Mouse (Mus musculus) stomach, postnatal 0 days (tissue): Measurements from ENCODE around the gene Sik3. TPM values are rescaled to one million over a fixed set of nuclear protein-coding genes. Genes with fewer than 3 reads are reported as not detected.
"Not testable (repeated sequence)": the region's sequence is repeated elsewhere in the genome, so short reads cannot be mapped to it uniquely, and the experiment has no call there.

Source experiments
- ATAC-seq: fragments of 200-750 bp; cut with Nextera tagmentation; 2 replicates; pipeline ENCODE4 v1.8.0; 2017; ENCODE audit not compliant: low FRiP score, low TSS enrichment
- DNase-seq: peaks from one replicate; pipeline ENCODE4 v3.0.0-alpha.2; 2016; ENCODE audit warnings: low spot score
- H3K27ac ChIP-seq: fragments of 300-500 bp; sonication (generic); replicated peaks from 2 replicates; pipeline ENCODE4 v1.5.1; 2014; ENCODE audit warnings: mild to moderate bottlenecking, control low read depth
- H3K27me3 ChIP-seq: fragments of 300-500 bp; sonication (generic); 2 replicates; pipeline ENCODE4 v1.6.1; 2014; ENCODE audit warnings: low read length; ENCODE audit not compliant: control insufficient read depth, insufficient read depth
- H3K36me3 ChIP-seq: fragments of 300-500 bp; sonication (generic); 2 replicates; pipeline ENCODE4 v1.6.1; 2014; ENCODE audit warnings: low read length, mixed read lengths; ENCODE audit not compliant: control insufficient read depth, insufficient read depth
- H3K4me1 ChIP-seq: fragments of 300-500 bp; sonication (generic); replicated peaks from 2 replicates; pipeline ENCODE4 v1.6.1; 2014; ENCODE audit warnings: antibody characterized with exemption; ENCODE audit not compliant: control insufficient read depth, insufficient read depth
- H3K4me2 ChIP-seq: fragments of 300-500 bp; sonication (generic); replicated peaks from 2 replicates; pipeline ENCODE4 v1.6.1; 2014; ENCODE audit warnings: low read depth, mild to moderate bottlenecking, control low read depth, moderate library complexity
- H3K4me3 ChIP-seq: fragments of 300-500 bp; sonication (generic); 2 replicates; pipeline ENCODE4 v1.5.1; 2014; ENCODE audit warnings: low read depth, low read length, control low read depth
- H3K9ac ChIP-seq: fragments of 300-500 bp; sonication (generic); 2 replicates; pipeline ENCODE4 v1.6.1; 2014; ENCODE audit warnings: mild to moderate bottlenecking, low read length, control low read depth, mixed read lengths
- H3K9me3 ChIP-seq: fragments of 300-500 bp; sonication (generic); 2 replicates; pipeline ENCODE4 v1.6.1; 2016; ENCODE audit warnings: low read length; ENCODE audit not compliant: control insufficient read depth
- CTCF ChIP-seq: IDR thresholded peaks from 2 replicates; pipeline ENCODE4 v1.5.1; 2016; ENCODE audit warnings: antibody characterized with exemption, low read depth, mild to moderate bottlenecking, moderate library complexity
- EP300 ChIP-seq: optimal IDR thresholded peaks from 2 replicates; pipeline ENCODE3; 2016; ENCODE audit warnings: antibody characterized with exemption
- WGBS: fragments of 180-500 bp; shearing (Covaris S2); extraction: QIAGEN DNeasy Blood & Tissue Kit; methylation state at CpG from one replicate; pipeline ENCODE4 v1.1.7; 2014; 5-methylcytosine and 5-hydroxymethylcytosine counted together
- polyA plus RNA-seq: library from polyadenylated mRNA; unstranded; fragments of >200 nt; fragmentation: Nextera tagmentation; extraction: Ambion mirVana; gene quantifications from 2 replicates; pipeline ENCODE4 v1.2.1, GENCODE M21; 2015

Sik3 gene
- polyA plus RNA-seq, 1 experiment from 2014 or later, result 6.8 TPM

DNA sequence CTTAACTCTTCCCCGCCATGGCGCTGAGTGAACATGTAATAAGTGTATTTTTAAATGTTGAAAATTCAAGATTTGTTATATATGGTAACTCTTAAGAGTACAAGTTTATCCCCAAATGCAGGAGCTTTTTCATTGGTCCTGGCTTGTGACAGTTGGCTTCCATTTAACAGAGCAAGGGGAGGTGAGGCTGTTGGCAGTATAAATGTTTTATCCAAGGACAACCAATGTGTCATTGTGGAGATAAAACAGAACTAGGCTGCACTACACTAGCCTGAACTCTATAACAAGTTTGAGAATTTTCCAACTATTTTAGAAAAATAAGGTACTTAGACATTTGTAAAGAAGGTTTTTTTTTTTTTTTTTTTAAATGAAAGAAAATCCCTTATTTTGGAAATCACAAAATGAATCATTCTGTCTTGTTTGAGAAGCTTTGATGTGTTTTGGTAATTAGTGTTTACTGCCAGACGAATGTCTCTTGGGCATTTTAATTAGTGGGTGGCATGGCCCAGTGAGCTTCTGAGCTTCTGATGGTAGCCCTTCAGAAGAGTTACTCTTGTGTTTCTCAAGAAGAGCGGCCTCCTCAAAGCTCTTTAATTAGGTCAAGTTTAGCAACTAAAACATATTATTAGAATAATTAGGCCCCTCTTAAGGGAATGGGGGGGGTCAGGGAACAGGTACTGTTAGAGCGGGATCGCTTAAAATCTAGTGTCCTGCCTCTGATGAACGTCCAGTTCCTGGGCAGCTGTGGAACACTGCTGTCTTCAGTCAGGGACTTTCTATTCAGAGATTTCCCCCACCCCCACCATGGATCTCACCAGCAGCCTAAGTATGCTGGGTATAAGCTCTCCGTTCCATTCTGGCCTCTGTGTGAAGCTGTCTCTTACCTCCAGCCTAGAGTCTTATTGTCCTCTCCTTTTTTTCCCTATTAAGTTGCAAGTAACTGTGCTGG, 139.7 kb downstream of the Sik3 start:
- H3K4me3 ChIP-seq, result no peak overlapping the region
- H3K27me3 ChIP-seq, result no peaks in the 10 kb centered on the region
- no peaks in the 10 kb centered on the region for H3K9me3 ChIP-seq
- no peaks in the 10 kb centered on the region for H3K36me3 ChIP-seq
- H3K4me1 ChIP-seq, result peaks cover 3% of the 10 kb centered on the region; the same call in 1 of the 2 replicates
- ATAC-seq (no peak), DNase-seq (no peak)
- no peak overlapping the region for H3K4me2 ChIP-seq
- H3K9ac ChIP-seq, result no peak overlapping the region
- peak overlapping the region; percentile 65 for H3K27ac ChIP-seq
- no peak for TF ChIP-seq CTCF
- no peak for TF ChIP-seq EP300
- 69% methylated on average over 8 of the region's 8 CpGs for WGBS

DNA sequence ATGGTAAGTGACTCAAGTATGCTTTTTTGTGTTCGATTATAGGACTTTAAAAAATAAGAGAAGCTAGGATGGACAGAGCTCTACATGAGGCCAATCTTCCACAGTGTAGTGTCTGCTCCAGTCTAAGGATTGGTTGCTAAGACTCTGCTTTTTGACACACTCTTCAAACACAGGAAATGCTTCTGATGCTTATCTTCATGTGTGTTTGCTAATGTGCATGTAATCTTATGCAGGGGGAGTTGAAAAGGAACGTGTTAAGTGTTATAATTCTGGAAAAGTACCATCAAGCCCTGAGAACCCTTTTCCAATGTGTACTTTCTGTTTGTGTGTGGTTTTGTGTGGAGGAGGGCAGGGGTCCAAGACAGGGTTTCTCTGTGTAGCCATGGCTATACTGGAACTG, 141.8 kb downstream of the Sik3 start:
- Histone ChIP-seq H3K4me3 (no peak overlapping the region), H3K4me1 (peaks cover 3% of the 10 kb centered on the region; the same call in 1 of the 2 replicates), H3K9me3 (no peaks in the 10 kb centered on the region), H3K36me3 (no peaks in the 10 kb centered on the region), H3K4me2 (no peak overlapping the region), H3K9ac (no peak overlapping the region), H3K27ac (no peak overlapping the region), H3K27me3 (no peaks in the 10 kb centered on the region)
- TF ChIP-seq EP300 (no peak), CTCF (no peak)
- ATAC-seq (no peak), DNase-seq (no peak)
- 53% methylated on average over 2 of the region's 2 CpGs for WGBS

DNA sequence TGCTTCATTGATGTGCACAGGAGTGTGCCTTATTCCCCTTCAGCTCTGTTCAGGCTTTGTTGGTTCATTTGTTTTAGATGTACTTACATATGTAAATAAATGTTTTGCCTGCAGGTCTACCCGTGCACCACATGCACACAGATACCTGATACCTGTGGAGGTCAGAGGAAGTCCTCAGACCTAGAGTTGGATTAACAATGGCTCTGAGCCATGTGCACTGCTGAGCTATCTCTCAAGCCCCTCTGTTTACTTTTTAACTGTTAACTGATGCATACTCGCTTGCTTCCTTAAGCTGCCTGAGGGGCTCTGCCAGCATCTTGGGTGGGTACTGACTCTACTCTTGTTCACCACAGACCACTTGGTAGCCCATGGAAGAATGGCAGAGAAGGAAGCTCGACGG, 142.4 kb downstream of the Sik3 start:
- 42% methylated on average over 4 of the region's 4 CpGs for WGBS
- Histone ChIP-seq H3K27me3 (no peaks in the 10 kb centered on the region), H3K27ac (no peak overlapping the region), H3K4me2 (no peak overlapping the region), H3K4me1 (peaks cover 2% of the 10 kb centered on the region; the same call in 1 of the 2 replicates), H3K4me3 (no peak overlapping the region), H3K9me3 (no peaks in the 10 kb centered on the region), H3K9ac (no peak overlapping the region), H3K36me3 (no peaks in the 10 kb centered on the region)
- ATAC-seq (no peak), DNase-seq (no peak)
- no peak for TF ChIP-seq CTCF
- no peak for TF ChIP-seq EP300

DNA sequence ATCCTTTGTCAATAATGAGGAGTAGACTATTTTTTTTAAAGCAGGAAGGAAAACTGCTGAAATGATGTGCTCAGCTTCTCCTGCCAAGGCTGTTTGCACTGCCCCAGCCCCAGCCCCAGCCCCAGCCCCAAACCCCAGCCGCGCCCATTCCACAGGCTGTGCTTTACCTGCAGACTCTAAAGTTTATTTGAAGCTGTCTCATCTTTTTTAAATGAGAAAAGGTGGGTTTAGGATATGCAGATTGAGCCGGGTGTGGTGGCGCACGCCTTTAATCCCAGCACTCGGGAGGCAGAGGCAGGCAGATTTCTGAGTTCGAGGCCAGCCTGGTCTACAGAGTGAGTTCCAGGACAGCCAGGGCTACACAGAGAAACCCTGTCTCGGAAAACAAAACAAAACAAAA, 143.2 kb downstream of the Sik3 start:
- DNase-seq, H3K4me2 ChIP-seq, H3K4me3 ChIP-seq, H3K9me3 ChIP-seq, H3K9ac ChIP-seq, H3K27me3 ChIP-seq, H3K36me3 ChIP-seq, H3K4me1 ChIP-seq, ATAC-seq, H3K27ac ChIP-seq: not testable (repeated sequence)
- 91% methylated on average over 8 of the region's 8 CpGs for WGBS

DNA sequence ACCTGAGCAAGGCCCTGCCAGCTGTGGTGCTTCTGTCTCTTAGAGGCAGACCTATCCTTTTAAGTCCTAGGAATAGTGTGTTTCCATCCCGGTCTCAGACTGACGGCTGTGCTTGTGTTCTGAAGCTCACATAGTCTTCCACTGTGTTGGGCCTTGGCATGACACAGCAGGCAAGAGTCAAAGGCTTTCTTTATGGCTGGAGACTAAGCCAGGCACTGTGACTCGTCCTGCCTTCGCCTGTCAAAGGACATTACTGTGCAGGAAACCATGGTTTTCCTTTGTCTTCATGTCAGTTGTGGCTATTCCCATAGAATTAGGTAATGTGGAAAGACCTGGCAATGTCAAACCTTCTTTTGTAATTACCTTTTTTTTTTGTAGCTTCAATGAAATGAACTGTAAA, 144.1 kb downstream of the Sik3 start:
- Histone ChIP-seq H3K27me3 (no peaks in the 10 kb centered on the region), H3K4me1 (no peaks in the 10 kb centered on the region), H3K9me3 (no peaks in the 10 kb centered on the region), H3K4me3 (no peak overlapping the region), H3K4me2 (no peak overlapping the region), H3K9ac (no peak overlapping the region), H3K36me3 (no peaks in the 10 kb centered on the region), H3K27ac (no peak overlapping the region; the same call in 1 of the 2 replicates)
- 52% methylated on average over 4 of the region's 4 CpGs for WGBS
- DNase-seq (no peak), ATAC-seq (no peak)
- TF ChIP-seq CTCF (no peak), EP300 (no peak)

DNA sequence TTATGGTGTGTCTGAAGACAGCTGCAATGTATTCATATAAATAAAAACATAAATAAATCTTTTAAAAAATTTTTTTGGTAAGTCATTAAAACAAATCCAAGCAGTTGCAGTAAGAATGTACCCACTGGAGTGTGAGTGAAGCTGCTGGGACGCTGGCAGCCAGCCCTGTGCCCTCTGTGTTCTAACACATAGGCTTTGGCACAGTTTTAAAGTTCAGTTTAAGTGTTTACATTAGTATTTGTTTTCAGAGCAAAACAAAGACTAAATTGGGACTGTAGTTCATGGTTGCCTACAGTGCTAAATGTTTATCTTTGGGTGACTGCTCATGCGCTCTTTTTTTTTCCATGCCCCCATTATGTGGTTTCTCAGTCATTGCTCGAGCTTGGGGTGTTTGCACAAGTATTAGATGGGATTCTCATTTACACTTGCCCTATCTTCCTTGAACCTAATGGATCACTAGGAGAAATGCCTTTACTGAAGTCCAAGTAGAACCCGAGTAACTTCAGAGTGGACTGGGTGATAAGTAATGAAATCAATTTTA, 145.7 kb downstream of the Sik3 start:
- no peaks in the 10 kb centered on the region for H3K36me3 ChIP-seq
- DNase-seq (no peak), ATAC-seq (no peak)
- no peak overlapping the region for H3K9ac ChIP-seq
- no peaks in the 10 kb centered on the region for H3K4me1 ChIP-seq
- no peaks in the 10 kb centered on the region for H3K27me3 ChIP-seq
- TF ChIP-seq CTCF (no peak), EP300 (no peak)
- 32% methylated on average over 4 of the region's 4 CpGs for WGBS
- no peaks in the 10 kb centered on the region for H3K9me3 ChIP-seq
- H3K4me2 ChIP-seq, result no peak overlapping the region
- no peak overlapping the region for H3K4me3 ChIP-seq
- H3K27ac ChIP-seq, result no peak overlapping the region
